Comparison of ENCODE assay signal across 8 mouse cellular contexts in genomic region chr9:120190891-120191290, GRCm38 (mm10). TPM values are rescaled to one million over a fixed set of nuclear protein-coding genes. Genes with fewer than 3 reads are reported as not detected.
DNase-seq lines count a peak whose midpoint lies in the region; ATAC-seq lines count a peak whose summit lies in the region.

No protein-coding gene starts in this region.

- no peaks in the 10 kb centered on the region for H3K36me3 ChIP-seq in forebrain, embryonic 13.5 days (ENCODE audit: poor library complexity, severe bottlenecking)
- H3K36me3 ChIP-seq in liver, embryonic 15.5 days (replicated peaks): no peaks in the 10 kb centered on the region

- 30% methylated on average over 13 of the region's 13 CpGs for WGBS in forebrain, embryonic 13.5 days
- WGBS in liver, embryonic 15.5 days (ENCODE audit: insufficient replicate concordance): 44% methylated on average over 13 of the region's 13 CpGs

- DNase-seq in frontal cortex, adult 2 months (ENCODE audit: extremely low spot score in 1 of 2, low spot score in 1 of 2): no peak
- no peak for DNase-seq in ovary, postnatal 36 days (ENCODE audit: low spot score)
- no peak for DNase-seq in spleen, adult 18-20 months
- DNase-seq in right cerebral cortex, adult 18-20 months: no peak

- peak overlapping the region; percentile 48; the same call in 1 of the 2 replicates for H3K27ac ChIP-seq in forebrain, embryonic 13.5 days
- no peak overlapping the region for H3K27ac ChIP-seq in liver, embryonic 15.5 days (replicated peaks)

- peak overlapping the region; percentile 61 for H3K4me2 ChIP-seq in forebrain, embryonic 13.5 days
- H3K4me2 ChIP-seq in liver, embryonic 15.5 days: peak overlapping the region; percentile 53

- H3K9me3 ChIP-seq in forebrain, embryonic 13.5 days (replicated peaks): no peaks in the 10 kb centered on the region
- H3K9me3 ChIP-seq in liver, embryonic 15.5 days (replicated peaks): no peaks in the 10 kb centered on the region

- ATAC-seq in frontal cortex, adult (ENCODE audit: low TSS enrichment): peak; percentile 45; the same call in 1 of the 2 replicates
- peak; percentile 58 for ATAC-seq in CD4-positive, CD25-positive, alpha-beta regulatory T cell, adult 4 months
- peak; percentile 70 for ATAC-seq in forebrain, embryonic 13.5 days
- ATAC-seq in liver, embryonic 15.5 days (ENCODE audit: insufficient read depth): no peak

- H3K4me1 ChIP-seq in forebrain, embryonic 13.5 days: no peaks in the 10 kb centered on the region
- no peaks in the 10 kb centered on the region for H3K4me1 ChIP-seq in liver, embryonic 15.5 days (replicated peaks)

- no peaks in the 10 kb centered on the region for H3K27me3 ChIP-seq in forebrain, embryonic 13.5 days
- H3K27me3 ChIP-seq in liver, embryonic 15.5 days: peaks cover 7% of the 10 kb centered on the region; the same call in 1 of the 2 replicates

- peak overlapping the region; percentile 41 for H3K4me3 ChIP-seq in forebrain, embryonic 13.5 days
- H3K4me3 ChIP-seq in liver, embryonic 15.5 days (replicated peaks): peak overlapping the region; percentile 27

- peak overlapping the region; percentile 62 for H3K9ac ChIP-seq in forebrain, embryonic 13.5 days
- H3K9ac ChIP-seq in liver, embryonic 15.5 days: no peak overlapping the region

RNA-seq across cellular contexts. Expression of gene Mobp, which starts 41.4 kb away (rescaled TPM):
- 566 and 676 TPM in 2 replicates for polyA plus RNA-seq in frontal cortex, adult 2 months (2012; rRNA removed)
- under 1 TPM in 1 of 2 experiments, not detected in 1; 0.12 TPM for polyA plus RNA-seq in CD4-positive, CD25-positive, alpha-beta regulatory T cell, adult 4 months (2017; shearing (Covaris generic))
- polyA plus RNA-seq in forebrain, embryonic 13.5 days (2015; fragmentation: Nextera tagmentation; extraction: Ambion mirVana): 0.49 and 0.89 TPM in 2 replicates
- polyA plus RNA-seq in liver, embryonic 15.5 days (2015; fragmentation: Nextera tagmentation; extraction: Ambion mirVana): not detected in 2 replicates

Comparison
In these comparisons a context has a peak if more than half of its experiments do, and no peak if none do; other contexts are left out.
1. RNA of gene Mobp, which starts 41.4 kb away (polyA plus RNA-seq): 566 to 676 TPM in frontal cortex, adult 2 months; 0.49 to 0.89 TPM in forebrain, embryonic 13.5 days, 0.12 TPM in CD4-positive, CD25-positive, alpha-beta regulatory T cell, adult 4 months and not detected in liver, embryonic 15.5 days; every median in the first group is over 100 times any median in the second.